Mouse (Mus musculus) hindbrain, embryonic 13.5 days (tissue): Measurements from ENCODE around the gene Tspan32. TPM values are rescaled to one million over a fixed set of nuclear protein-coding genes. Genes with fewer than 3 reads are reported as not detected.

Experiments
- ATAC-seq: fragments of 200-750 bp; cut with Nextera tagmentation; 2 replicates; pipeline ENCODE4 v1.8.0; 2017; ENCODE audit warnings: moderate TSS enrichment; ENCODE audit not compliant: low FRiP score
- H3K27ac ChIP-seq: fragments of 300-500 bp; sonication (generic); 2 replicates; pipeline ENCODE4 v1.5.1; 2015; ENCODE audit warnings: inconsistent platforms, mild to moderate bottlenecking, moderate library complexity
- H3K27me3 ChIP-seq: fragments of 300-500 bp; sonication (generic); 2 replicates; pipeline ENCODE4 v1.6.1; 2015; ENCODE audit warnings: mild to moderate bottlenecking, inconsistent platforms
- H3K36me3 ChIP-seq: fragments of 300-500 bp; sonication (generic); 2 replicates; pipeline ENCODE4 v1.6.1; 2015; ENCODE audit warnings: mild to moderate bottlenecking, inconsistent platforms
- H3K4me1 ChIP-seq: fragments of 300-500 bp; sonication (generic); replicated peaks from 2 replicates; pipeline ENCODE4 v1.6.1; 2015; ENCODE audit warnings: inconsistent platforms
- H3K4me2 ChIP-seq: fragments of 300-500 bp; sonication (generic); 2 replicates; pipeline ENCODE4 v1.6.1; 2015; ENCODE audit warnings: inconsistent platforms, mild to moderate bottlenecking, moderate library complexity
- H3K4me3 ChIP-seq: fragments of 300-500 bp; sonication (generic); 2 replicates; pipeline ENCODE4 v1.5.1; 2015; ENCODE audit warnings: mild to moderate bottlenecking, inconsistent platforms
- H3K9ac ChIP-seq: fragments of 300-500 bp; sonication (generic); 2 replicates; pipeline ENCODE4 v1.6.1; 2015; ENCODE audit warnings: mild to moderate bottlenecking, inconsistent platforms
- H3K9me3 ChIP-seq: fragments of 300-500 bp; sonication (generic); 2 replicates; pipeline ENCODE4 v1.6.1; 2016; ENCODE audit warnings: inconsistent platforms
- WGBS: fragments of 180-500 bp; shearing (Covaris S2); methylation state at CpG from one replicate; pipeline ENCODE4 v1.1.7; 2015; 5-methylcytosine and 5-hydroxymethylcytosine counted together
- polyA plus RNA-seq: library from polyadenylated mRNA; unstranded; fragments of >200 nt; fragmentation: Nextera tagmentation; extraction: Ambion mirVana; gene quantifications from 2 replicates; pipeline ENCODE4 v1.2.1, GENCODE M21; 2015

Tspan32 gene
- polyA plus RNA-seq, 1 experiment from 2014 or later: 1.2 TPM

DNA sequence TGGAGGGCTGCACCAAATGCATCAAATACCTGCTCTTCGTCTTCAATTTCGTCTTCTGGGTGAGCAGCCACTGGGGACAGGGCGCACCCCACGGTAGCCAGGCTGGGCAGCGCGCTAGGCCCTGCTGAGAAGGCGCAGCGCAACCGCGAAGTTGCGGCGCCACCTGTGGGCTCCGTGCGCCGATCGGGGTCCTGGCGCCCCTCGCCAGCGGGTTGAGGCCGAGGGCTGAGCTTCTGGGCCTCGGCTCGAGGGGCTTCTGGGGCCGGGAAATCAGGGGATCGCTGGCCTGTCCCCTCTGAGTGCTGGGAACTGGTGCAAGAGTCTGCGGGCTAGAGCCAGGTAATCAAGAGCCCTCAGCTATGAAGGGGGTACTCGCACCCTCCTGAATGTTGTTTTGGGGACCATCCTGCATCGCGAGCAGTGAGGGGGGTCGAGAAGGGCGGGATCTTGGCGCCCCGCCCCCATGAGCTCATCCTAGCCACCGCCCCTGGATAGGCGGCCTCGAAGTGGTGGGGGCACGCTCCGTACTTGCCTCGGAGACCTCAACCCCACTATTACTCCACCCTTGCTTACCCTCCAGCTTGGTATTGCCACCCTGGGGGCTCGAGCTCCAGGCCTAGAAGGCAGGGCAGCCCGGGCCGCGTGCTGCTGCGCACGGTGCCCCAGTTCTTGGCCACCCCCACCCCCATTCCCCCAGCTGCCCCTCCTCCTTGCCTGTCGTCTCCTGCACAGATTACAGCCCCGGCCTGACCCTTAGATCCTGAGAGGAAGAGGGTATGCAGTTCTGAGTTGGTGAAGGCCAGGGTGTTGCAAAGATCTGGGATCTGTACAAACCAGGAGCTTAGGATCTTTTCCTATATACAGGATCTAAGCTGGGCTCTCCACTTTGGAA, 48.4 kb downstream of the Tspan32 start:
- peak; percentile 79 for ATAC-seq
- Histone ChIP-seq H3K4me2 (peak overlapping the region; percentile 88), H3K4me1 (peaks cover 56% of the 10 kb centered on the region), H3K36me3 (no peaks in the 10 kb centered on the region), H3K9me3 (no peaks in the 10 kb centered on the region), H3K4me3 (peak overlapping the region; percentile 82), H3K27ac (peak overlapping the region; percentile 87), H3K27me3 (no peaks in the 10 kb centered on the region), H3K9ac (peak overlapping the region; percentile 89)
- under 1% methylated on average over 44 of the region's 46 CpGs for WGBS

DNA sequence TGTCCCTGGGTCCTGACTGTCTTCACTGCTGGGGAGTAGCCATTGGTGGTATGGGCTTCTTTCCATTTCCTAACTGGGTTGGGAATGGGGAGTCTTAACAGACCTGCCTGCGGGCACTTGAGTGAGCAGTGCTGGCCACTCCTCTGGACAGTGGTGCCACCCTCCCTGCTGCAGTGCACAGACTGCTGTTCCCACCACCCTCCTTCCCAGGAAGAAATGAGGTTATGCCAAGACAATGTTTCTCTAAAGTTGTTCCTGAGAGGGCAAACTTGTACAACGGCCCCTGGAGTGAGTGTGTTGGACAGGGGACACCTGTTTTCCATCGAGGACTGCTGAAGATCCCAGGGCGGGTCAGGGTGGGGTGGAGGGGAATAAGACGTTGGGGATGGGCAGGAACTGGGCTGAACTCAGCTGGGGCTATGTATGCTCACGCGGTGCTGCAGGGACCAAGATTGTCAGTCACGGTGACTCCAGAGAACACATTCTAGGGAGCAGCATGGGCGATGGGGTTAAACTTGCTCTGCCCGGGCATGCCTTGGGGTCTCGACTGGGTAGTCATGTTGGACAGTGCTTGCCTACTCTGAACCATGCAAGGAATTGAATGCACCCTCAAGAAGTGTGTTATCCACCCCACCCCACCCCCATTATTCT, 49.2 kb downstream of the Tspan32 start:
- Histone ChIP-seq H3K9ac (peak overlapping the region; percentile 89), H3K27ac (peak overlapping the region; percentile 87), H3K36me3 (no peaks in the 10 kb centered on the region), H3K9me3 (no peaks in the 10 kb centered on the region), H3K4me2 (peak overlapping the region; percentile 88), H3K4me3 (peak overlapping the region; percentile 82), H3K27me3 (no peaks in the 10 kb centered on the region), H3K4me1 (peaks cover 64% of the 10 kb centered on the region)
- ATAC-seq: no peak
- 70% methylated on average over 11 of the region's 11 CpGs for WGBS

DNA sequence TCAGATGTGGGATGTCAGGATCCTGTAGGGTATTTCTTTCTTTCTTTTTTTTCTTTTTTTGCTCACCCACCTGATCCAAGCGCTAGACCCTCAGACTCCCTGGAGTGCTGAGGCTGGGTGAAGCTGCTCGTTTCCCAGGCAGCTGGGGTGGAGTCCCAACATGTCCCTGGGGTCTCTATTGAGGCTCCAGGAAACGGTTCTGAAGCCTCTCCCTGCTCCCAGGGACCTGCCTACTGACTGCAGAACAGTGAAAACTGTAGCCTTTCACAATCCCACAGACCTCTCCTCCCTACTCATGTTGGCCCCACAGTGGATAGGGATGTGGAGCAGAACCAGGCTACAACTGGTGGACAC, 49.7 kb downstream of the Tspan32 start:
- no peaks in the 10 kb centered on the region for H3K36me3 ChIP-seq
- WGBS: 44% methylated on average over 2 of the region's 3 CpGs
- peaks cover 67% of the 10 kb centered on the region for H3K4me1 ChIP-seq
- H3K4me3 ChIP-seq: peak overlapping the region; percentile 82
- H3K9ac ChIP-seq: peak overlapping the region; percentile 89
- no peak for ATAC-seq
- peak overlapping the region; percentile 88 for H3K4me2 ChIP-seq
- no peaks in the 10 kb centered on the region for H3K9me3 ChIP-seq
- no peak overlapping the region for H3K27ac ChIP-seq
- no peaks in the 10 kb centered on the region for H3K27me3 ChIP-seq

DNA sequence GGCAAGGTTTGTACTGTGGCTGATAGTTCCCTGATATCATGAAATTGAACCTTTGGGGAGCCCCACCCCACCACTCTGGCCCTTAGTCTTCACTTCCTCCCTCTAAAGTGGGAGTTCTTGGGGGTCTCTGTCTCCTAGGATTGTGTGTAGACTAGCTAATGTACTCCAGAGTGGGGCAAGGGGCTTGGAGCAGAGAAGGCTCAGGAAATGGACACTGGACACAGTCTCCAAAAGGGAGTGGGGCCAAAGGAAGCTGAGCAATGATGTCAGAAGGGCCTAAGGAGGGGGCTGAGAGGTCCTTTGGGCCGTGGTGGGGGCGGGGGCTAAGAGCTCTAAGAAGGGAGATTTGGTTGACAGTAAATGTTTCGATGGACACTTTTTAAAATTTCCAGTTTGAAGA, 50.2 kb downstream of the Tspan32 start:
- no peak for ATAC-seq
- WGBS: 86% methylated on average over 3 of the region's 3 CpGs
- H3K4me3 ChIP-seq: peak overlapping the region; percentile 82
- H3K27me3 ChIP-seq: no peaks in the 10 kb centered on the region
- peak overlapping the region; percentile 88 for H3K4me2 ChIP-seq
- H3K9ac ChIP-seq: peak overlapping the region; percentile 89
- no peaks in the 10 kb centered on the region for H3K9me3 ChIP-seq
- H3K27ac ChIP-seq: no peak overlapping the region
- no peaks in the 10 kb centered on the region for H3K36me3 ChIP-seq
- peaks cover 67% of the 10 kb centered on the region for H3K4me1 ChIP-seq

DNA sequence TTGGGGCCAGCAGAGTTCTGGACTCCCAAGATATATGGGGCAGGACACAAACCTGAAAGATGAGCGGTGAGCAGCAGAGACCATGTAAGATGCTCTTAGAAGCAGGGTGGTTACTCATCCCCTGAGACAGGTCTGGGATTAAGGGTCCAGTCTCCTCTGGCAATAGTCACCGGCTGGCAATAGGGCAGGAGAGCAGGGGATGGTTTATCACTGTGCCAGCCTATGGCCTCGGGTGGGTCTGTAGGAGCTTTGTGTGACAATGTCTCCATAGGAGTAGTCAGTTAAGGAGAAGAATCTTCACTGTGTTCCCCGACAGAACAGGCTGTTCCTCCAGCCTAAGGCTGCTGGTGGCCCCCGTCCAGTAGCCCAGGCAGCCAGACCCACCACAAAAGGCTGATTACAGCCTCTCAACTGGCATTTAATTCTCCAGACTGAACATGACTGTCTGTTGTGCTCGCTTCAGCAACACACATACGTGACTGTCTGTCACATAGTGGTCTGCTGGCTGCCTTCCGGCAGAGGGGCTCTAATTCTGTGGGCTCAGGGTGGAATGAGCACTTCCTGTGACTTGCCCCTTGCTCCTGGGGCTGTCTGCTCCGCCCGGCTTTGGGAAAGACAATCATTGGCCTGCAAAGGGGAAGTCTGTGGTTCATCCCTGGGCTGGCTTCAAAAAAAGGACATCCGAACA, 50.8 kb downstream of the Tspan32 start:
- Histone ChIP-seq H3K36me3 (no peaks in the 10 kb centered on the region), H3K4me2 (peak overlapping the region; percentile 88), H3K9ac (peak overlapping the region; percentile 89; the same call in 1 of the 2 replicates), H3K4me3 (no peak overlapping the region), H3K9me3 (no peaks in the 10 kb centered on the region), H3K4me1 (peaks cover 68% of the 10 kb centered on the region), H3K27me3 (no peaks in the 10 kb centered on the region), H3K27ac (0 out of 2 replicates have a peak overlapping the region, but pooled peaks have one; percentile 20)
- no peak for ATAC-seq
- 80% methylated on average over 11 of the region's 11 CpGs for WGBS

DNA sequence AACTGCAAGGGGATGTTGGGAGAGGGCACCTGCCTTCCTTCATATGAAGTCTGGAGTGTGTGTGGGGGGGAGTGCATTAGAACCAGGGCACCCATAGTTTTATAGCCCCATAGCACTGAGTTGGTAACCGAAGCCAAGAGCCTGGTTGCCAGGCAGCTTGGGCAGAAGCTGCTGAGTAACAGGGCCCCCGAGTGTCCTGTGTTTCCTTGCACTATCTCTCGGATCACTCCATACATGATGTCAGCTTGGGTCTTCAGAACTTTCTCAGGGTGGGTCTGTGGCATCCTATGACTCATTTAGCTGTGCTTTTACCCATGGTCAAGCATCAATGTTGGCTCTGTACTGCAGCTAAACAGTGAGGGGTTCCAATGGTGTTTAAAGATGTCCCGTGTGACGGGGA, 52.2 kb downstream of the Tspan32 start:
- ATAC-seq: no peak

DNA sequence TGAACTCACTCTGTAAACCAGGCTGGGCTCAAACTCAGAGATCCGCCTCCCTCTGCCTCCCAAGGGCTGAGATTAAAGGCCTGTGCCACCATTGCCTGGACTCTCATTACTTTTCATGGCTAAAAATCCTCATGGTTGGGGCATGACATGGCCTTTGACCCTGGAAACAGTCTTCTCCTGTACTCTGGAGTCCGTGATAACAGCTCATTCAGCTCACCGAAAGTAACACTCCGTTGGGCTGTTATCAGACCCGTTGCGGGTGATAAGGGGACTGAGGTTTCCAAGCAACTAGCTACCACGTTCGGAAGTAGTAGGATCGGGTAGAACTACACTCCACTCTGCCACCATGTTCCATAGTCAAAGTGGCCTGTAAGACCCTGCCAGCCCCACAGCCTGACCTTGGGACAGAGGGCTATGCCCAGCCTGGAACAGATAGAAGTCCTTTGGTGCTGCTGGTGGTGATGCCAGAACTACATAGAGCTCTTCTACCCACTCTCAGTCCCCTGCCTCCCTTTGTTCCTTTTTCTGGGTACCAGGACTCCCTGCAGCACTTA, 52.9 kb downstream of the Tspan32 start:
- ATAC-seq: no peak
- H3K4me2 ChIP-seq: no peak overlapping the region
- WGBS: 86% methylated on average over 9 of the region's 9 CpGs
- no peaks in the 10 kb centered on the region for H3K27me3 ChIP-seq
- no peak overlapping the region for H3K9ac ChIP-seq
- peaks cover 63% of the 10 kb centered on the region for H3K4me1 ChIP-seq
- H3K27ac ChIP-seq: no peak overlapping the region; the same call in 1 of the 2 replicates
- no peak overlapping the region for H3K4me3 ChIP-seq
- H3K36me3 ChIP-seq: peaks cover 10% of the 10 kb centered on the region
- no peaks in the 10 kb centered on the region for H3K9me3 ChIP-seq

More for the DNA sequence above, 52.2 kb downstream of the Tspan32 start:
- 0 out of 2 replicates have a peak, but pooled peaks cover 4% of the 10 kb centered on the region for H3K36me3 ChIP-seq
- H3K27ac ChIP-seq: no peak overlapping the region; the same call in 1 of the 2 replicates
- H3K4me1 ChIP-seq: peaks cover 68% of the 10 kb centered on the region
- no peaks in the 10 kb centered on the region for H3K9me3 ChIP-seq
- no peak overlapping the region for H3K4me3 ChIP-seq
- no peaks in the 10 kb centered on the region for H3K27me3 ChIP-seq
- WGBS: 92% methylated on average over 5 of the region's 5 CpGs
- no peak overlapping the region for H3K4me2 ChIP-seq
- no peak overlapping the region for H3K9ac ChIP-seq

DNA sequence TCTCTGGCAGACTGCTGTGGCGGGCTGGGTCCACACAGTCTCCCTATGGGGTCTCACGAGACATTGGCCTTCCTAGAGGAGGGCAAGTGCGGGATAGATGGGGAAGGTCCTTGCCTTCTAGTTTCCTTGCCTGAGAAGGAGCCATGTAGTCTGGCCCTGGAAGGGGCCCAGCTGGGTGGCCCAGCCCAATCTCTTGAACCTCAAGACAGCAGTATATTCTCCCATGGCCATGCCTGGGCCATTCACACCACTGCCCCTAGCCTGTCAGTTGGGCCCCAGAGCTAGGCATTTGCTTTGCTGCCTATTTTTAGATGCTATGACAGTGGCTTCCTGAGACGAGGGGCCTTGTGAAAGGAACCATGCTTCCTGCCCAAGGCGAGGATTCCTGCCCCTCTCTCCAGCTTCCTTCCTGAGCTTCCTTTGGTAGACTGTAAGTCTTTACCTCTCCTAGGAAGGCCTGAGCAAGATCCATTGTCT, 53.4 kb downstream of the Tspan32 start:
- Histone ChIP-seq H3K9ac (no peak overlapping the region), H3K4me1 (peaks cover 65% of the 10 kb centered on the region), H3K4me3 (no peak overlapping the region), H3K4me2 (no peak overlapping the region), H3K36me3 (peaks cover 15% of the 10 kb centered on the region), H3K9me3 (no peaks in the 10 kb centered on the region), H3K27ac (peak overlapping the region; percentile 52; the same call in 1 of the 2 replicates), H3K27me3 (no peaks in the 10 kb centered on the region)
- 82% methylated on average over 5 of the region's 5 CpGs for WGBS
- no peak for ATAC-seq

DNA sequence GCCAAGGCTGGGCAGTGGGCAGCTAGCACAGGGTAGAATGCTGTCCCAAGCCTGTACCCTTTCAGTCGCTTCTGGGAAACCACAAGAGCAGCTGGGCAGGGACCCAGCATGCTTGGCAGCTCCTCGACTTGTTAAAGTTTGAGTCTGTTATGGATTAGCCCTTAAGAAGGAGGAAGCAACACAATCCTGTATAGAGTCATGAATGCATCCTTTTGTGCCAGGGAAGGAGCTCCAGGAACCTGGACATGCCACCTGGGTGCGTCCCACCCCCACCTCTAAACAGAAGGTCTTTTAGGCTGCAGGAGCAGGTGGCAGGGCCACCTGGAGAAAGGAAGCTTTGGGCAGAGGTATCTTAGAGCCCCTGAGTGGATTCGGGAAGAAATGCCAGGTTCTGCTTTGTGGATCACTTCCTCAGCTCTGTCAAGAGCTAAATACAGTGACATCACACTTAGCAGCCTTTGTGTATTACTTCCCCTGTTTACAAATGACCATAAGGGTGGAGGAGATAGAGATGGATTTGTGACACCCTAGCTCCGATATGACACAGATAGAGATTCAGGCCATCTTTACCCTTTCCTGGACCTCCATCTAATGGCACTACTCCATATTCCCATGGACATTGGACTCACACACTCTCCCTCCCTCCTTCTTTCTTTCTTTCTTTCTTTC, 54.5 kb downstream of the Tspan32 start:
- WGBS: 85% methylated on average over 5 of the region's 5 CpGs
- peak overlapping the region; percentile 52; the same call in 1 of the 2 replicates for H3K27ac ChIP-seq
- no peaks in the 10 kb centered on the region for H3K27me3 ChIP-seq
- no peaks in the 10 kb centered on the region for H3K9me3 ChIP-seq
- H3K4me2 ChIP-seq: no peak overlapping the region
- H3K36me3 ChIP-seq: peaks cover 26% of the 10 kb centered on the region
- H3K4me1 ChIP-seq: peaks cover 64% of the 10 kb centered on the region
- no peak for ATAC-seq
- no peak overlapping the region for H3K4me3 ChIP-seq
- 0 out of 2 replicates have a peak overlapping the region, but pooled peaks have one; percentile 26 for H3K9ac ChIP-seq

DNA sequence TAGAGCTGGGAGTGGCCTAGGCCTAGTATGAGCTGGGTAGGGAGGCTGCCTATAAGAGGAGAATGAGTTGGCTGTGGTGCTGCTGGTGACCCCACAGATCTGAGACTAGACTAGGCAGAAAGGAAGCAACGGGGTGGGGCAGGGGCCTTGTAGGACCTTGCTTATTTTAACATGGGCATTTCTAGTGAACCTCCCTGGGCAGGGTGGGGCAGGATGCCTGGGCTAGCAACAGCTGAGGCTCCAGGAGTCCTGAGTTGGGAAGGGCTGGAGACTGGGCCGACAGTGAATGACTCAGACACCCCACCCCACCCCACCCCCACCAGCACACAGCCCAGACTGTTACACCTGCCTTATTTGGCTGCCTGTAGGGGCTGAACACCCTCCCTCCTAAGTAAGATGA, 57.9 kb downstream of the Tspan32 start:
- H3K27me3 ChIP-seq: no peaks in the 10 kb centered on the region
- ATAC-seq: no peak
- no peak overlapping the region for H3K9ac ChIP-seq
- H3K4me3 ChIP-seq: no peak overlapping the region
- peaks cover 35% of the 10 kb centered on the region for H3K4me1 ChIP-seq
- no peak overlapping the region for H3K27ac ChIP-seq
- H3K4me2 ChIP-seq: no peak overlapping the region
- WGBS: 72% methylated on average over 2 of the region's 2 CpGs
- no peaks in the 10 kb centered on the region for H3K9me3 ChIP-seq
- H3K36me3 ChIP-seq: peaks cover 60% of the 10 kb centered on the region

DNA sequence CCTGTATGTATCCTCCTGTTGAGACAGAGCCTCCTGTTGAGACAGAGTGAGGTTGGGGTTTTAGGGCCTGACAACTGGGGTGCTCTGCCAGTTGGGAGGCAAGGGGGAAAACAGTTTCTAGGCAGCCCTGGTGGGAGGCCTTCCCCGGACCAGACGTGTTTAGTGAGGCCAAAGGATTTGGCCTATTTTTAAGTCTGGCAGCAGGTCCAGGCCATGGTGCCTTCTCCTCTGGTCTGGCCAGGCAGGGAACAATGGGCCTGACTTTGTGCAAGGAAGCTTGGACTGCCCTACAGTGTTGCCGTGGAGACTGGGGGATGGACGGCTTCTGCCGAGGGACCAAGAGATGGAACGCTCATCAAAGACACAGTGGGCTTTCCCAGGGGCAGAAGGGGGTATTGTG, 59.4 kb downstream of the Tspan32 start:
- 38% methylated on average over 6 of the region's 6 CpGs for WGBS
- H3K36me3 ChIP-seq: peaks cover 61% of the 10 kb centered on the region
- H3K4me1 ChIP-seq: peaks cover 31% of the 10 kb centered on the region
- H3K9ac ChIP-seq: 0 out of 2 replicates have a peak overlapping the region, but pooled peaks have one; percentile 29
- H3K27me3 ChIP-seq: no peaks in the 10 kb centered on the region
- H3K4me3 ChIP-seq: no peak overlapping the region
- ATAC-seq: no peak
- H3K4me2 ChIP-seq: no peak overlapping the region
- H3K9me3 ChIP-seq: no peaks in the 10 kb centered on the region
- peak overlapping the region; percentile 23; the same call in 1 of the 2 replicates for H3K27ac ChIP-seq
